Mouse (Mus musculus) right cerebral cortex, postnatal 25 days (tissue): Measurements from ENCODE around the gene Spon1.

Experiments used
- DNase-seq: peaks from one replicate; pipeline ENCODE4 v3.0.0; 2022

Spon1 gene

DNA sequence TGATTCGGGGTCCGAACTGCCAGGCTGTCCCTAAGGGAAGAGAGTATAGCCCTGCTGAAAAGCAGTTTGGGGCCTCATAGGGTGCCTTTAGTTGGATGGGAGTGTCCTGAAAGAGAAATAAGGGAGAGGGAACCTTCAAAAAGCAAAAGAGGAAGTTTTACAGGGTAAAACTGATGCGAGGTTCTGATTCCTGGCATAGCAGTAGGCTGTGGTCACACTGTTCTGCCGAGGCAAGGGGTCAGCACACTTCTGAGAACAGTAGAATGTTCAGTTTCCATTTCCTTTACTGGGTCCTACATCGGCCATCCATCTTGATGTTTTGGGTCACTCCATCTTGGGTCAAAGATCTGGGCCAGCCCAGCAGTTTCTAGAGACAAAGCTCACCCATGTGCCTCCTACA is 14.5 kb downstream of the Spon1 start:
- DNase-seq, result no peak

- DNase-seq, result no peak
Observed at GRCm38 (mm10) chr7:113791991-113792390, 26.2 kb downstream of the Spon1 start.

DNA sequence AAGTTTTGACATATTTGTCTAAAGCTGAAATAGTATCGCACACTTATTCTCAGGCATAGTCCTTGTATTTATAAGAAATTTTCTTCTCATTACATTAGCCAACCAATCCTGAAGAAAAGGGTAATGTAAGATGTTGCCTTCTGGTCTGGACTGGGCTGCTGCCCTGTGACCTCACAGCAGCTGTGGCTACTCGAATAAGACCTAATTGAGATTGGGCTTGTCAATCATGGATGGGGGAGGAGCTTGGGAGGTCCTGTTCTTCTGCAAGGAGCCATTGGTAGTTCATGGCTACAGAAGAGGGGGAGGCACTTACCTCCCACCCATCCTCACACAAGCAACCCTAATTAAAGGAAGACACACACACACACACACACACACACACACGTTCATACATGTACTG is 27.1 kb downstream of the Spon1 start:
- DNase-seq, result no peak

DNA sequence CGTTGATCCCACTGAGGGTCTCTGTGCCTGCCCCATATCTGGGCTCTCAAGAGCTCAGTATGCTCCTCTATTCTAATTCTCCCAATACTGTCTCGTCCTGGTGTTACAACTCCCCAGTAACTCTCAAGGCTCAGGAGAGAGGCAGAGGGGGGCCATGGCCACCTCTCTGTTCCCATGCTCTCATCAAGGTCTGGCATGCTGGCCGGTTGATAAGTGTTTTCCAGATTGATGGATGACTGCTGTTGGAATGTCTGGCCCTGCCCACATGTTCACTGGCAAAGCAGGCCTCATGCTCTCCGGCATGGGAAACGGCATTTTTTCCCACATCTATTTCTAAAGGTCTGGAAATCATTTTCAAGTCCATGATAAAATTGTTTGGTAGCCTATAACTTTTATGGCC is 29.4 kb downstream of the Spon1 start:
- no peak for DNase-seq

- no peak for DNase-seq
Observed at GRCm38 (mm10) chr7:113797134-113797533, 31.3 kb downstream of the Spon1 start.

DNA sequence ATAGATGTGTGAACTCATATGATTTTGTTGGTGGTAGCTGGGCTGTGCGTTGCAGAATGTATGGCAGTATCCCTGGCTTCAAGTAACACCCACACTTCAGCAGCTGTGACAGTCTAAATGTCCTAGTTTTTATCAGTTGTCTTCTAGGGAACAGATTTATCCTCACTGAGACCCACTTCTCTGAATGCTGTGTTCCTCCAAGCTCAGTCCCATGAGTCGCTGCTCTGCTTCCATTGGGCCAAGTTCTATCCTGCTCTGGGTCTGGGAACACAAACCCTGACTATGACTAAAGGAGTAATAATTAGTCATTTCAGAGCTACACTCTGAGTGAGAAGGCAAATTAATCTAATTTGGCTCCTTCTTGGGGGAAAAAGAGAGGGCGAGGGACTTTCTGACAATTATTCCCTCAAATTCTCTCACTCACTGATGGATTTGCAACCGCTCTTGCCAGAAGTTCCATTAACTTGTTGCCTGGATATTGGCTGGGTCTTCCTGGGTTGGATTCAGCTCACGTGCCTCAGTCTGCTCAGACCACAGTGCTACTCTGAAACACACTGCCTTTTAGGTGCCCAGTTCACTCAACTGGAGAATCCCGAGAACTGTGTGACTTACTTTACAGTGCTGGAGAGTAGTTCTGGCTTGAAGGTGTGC is 32.9 kb downstream of the Spon1 start:
- no peak for DNase-seq

GRCm38 (mm10) chr7:113809781-113810180 is 44.0 kb downstream of the Spon1 start:
- no peak for DNase-seq

GRCm38 (mm10) chr7:113811376-113812158 is 45.8 kb downstream of the Spon1 start:
- DNase-seq, result no peak

DNA sequence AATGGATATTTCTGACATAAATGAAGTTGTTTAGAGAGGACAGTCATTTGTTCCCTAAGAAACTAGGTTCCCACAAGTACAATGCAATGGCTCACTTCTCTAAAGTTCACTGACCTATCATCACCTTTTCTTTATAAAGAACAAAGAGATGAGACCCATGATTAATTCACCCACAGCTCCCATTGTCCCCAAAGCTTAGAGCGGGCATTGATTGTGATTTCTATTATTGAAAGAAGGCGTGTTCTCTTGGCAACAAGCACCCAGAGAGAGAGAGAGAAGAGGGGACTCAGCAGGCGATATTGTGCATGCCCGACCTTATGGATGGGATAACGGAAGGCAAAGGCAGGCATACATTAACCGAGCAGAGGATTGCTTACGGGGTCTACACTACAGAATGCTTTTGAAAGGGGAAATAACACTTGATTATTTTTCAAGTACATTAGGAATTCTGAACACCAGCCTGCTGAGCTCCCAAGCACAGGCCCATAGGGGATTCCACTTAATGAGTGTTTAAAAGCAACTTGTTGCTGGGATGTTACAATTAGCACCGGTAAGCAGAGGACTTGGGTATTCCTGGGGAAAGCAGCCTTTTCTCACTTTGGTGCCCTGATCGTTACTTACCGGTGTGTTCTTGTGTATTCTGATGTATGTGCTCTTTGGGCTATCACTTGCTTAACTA is 48.4 kb downstream of the Spon1 start:
- no peak for DNase-seq

DNA sequence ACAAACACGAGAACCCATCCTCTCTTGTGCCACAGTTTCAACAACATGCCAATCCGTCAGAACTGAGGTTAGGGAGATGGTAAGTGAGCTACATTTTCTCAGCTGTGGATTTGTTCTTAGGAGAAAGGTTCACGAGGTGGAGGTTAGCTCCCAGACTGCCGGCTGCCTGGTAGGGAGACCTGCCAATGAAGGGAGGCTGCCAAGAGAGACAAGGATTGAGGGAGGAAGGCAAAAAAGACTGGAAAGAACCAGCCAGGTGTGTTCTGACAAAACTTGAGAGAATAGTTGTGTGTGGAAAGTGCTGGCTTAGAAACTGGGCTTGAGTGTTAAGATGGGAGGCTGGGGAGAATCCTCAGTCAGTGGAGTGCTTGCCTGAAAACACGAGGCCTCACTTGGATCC is 49.9 kb downstream of the Spon1 start:
- DNase-seq, result no peak

DNA sequence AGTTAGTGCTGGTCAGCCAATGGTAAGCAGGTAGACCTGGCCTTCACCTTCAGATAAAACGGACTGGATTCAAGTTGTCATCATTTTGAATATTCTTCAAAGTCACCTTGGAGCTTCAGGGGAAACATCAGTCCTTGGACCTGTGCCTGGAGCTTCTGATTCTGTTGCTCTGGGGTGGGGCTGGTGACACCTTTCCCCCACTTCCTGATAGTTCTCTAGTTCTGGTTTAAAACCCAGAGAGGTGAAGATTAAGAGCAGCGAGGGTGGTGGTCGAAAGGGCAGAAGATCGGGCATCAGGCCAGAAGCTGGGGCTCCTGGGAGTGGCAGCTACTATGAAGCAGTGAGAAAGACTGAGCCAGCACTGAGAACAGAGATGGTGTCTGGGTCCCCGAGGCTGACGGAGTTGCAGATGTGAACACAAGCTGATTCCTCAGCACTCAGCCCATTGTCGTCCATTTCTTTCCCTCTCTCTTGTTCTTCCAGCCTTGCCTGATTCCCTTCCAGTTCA is 51.1 kb downstream of the Spon1 start:
- DNase-seq, result no peak

DNA sequence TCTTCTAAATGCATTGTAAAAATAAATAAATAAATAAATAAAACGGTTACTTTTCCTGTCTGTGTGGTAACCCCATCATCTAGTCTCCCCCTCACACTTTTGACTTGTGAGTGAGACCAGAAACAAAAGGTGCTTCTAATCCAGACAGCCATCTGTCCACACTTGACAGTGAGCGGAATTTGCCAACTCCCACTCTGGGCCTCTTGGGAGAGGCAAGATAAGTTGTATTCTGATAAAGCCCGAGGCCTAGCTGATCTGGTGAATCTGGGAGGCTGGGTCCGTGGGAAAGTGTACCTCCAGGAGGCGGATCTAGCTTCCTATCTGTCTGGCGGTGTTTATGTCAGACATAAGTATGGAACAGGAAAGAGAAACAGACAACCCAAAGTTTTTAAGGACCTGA is 52.3 kb downstream of the Spon1 start:
- no peak for DNase-seq

GRCm38 (mm10) chr7:113820213-113820612 is 54.4 kb downstream of the Spon1 start:
- DNase-seq, result no peak

GRCm38 (mm10) chr7:113823026-113823425 is 57.2 kb downstream of the Spon1 start:
- no peak for DNase-seq

- no peak for DNase-seq
Observed at GRCm38 (mm10) chr7:113824651-113825050, 58.9 kb downstream of the Spon1 start.

DNA sequence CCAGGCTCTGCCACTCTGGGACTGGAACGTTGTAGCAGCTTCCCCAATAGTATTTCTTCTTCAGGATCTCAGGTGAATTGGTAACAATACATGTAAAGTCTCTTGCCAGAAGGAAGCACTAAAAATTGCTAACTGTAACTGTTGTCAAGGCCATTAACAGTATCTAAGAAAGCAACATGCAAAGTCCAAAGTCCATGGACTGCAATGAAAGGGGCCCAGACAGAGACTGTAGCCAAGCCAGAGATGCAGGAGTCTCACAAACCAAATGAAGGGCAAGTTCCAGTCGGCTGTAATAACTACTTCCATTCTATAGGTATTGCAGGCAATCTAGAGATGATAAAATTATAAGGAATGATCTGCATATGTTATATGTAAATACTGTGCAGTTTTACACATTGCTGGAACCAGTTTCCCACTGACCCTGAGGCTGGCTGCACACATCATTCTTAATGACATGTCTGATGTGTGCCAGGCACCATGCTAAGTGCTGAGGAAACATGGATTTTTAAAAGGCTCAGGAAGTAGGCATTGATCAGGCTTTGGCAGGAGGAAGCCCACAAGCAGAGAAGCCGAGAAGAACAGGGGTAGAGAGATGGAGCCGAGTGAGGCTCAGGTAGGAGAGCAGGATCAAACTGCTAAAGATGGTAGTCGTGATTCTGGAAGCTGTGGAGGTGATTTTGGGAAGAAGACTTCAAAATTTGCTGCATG is 59.9 kb downstream of the Spon1 start:
- no peak for DNase-seq

GRCm38 (mm10) chr7:113826510-113826909 is 60.7 kb downstream of the Spon1 start:
- DNase-seq, result no peak

DNA sequence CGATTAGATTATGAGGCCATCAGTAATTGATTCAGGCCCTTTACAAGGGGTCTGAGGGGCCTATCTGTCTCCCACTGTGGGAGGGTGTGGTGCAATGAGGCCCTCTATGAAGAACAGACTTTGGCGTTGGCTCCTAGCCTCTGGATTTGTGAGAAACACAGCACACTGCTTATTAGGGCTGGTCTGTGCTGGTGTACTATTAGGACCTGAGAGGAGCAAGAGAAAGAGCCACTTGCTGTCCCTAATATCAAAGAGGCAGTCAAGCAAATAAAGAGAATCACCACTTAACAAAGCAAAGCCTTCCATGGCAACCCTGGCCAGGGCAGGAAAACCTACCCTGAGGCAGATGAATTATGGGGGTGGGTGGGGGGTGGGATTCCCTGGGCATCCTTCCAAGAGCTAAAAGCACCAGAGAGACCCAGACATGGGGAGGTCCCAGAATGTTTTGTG is 62.3 kb downstream of the Spon1 start:
- no peak for DNase-seq

- no peak for DNase-seq
Observed at GRCm38 (mm10) chr7:113828576-113828975, 62.8 kb downstream of the Spon1 start.

DNA sequence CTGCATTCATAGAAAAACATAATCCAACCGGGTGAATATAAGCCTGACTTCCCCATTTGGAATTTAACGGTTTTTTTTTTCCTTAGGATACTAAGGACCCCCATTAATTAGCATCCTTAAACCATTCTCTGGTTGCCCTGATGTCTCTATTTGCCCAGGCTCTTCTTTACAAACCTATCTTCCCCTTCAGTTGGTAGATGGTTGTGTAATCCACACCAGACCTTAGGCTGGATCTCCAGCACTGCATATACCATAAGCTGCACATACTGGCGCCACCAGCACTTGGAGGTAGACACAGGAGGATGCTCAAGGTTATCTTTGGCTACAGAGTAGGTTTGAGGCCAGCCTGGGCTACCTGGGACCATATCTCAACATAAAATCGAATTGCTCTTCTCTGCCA is 71.4 kb downstream of the Spon1 start:
- DNase-seq, result no peak

GRCm38 (mm10) chr7:113839431-113839830 is 73.6 kb downstream of the Spon1 start:
- no peak for DNase-seq

DNA sequence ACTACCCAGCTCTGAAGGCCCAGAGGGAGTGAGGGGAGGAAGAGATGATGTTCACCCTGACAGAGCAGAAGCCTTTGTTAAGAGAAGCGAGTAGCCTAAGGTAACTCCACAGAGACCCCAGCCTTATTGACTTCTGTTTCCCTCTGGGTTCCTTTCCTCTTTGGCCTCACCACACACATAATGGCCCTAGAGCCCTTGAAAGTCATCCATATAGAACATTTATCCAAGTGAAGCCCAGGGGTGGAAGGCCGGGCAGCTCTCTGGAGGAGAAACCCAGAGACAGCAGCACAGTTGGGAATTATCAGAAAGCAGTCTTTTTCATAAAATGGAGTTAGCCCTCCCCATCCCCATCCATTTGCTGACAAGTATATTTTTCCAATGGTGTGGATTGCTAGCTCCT is 75.7 kb downstream of the Spon1 start:
- no peak for DNase-seq

DNA sequence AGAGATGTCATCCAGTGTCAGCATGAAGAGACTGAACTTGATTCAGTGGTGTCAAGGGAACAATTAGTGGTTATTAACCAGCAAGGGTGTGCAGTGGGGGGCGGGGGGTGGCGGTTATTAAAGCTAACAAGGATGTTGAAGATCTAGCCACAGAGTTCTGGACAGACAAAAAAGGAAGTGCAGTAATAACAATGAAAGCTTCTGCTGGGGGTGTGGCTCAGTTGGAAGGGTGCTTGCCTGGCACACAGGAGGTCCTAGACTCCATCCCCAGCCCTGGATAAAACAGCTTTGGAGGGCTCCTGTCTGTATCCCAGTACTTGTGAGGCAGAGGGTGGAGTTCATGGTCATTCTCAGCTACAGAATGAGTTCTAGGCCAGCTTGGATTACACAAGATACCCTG is 77.4 kb downstream of the Spon1 start:
- DNase-seq, result no peak
